Mouse (Mus musculus) heart, postnatal 0 days (tissue): Measurements from ENCODE around the gene Sars. TPM values are rescaled to one million over a fixed set of nuclear protein-coding genes. Genes with fewer than 3 reads are reported as not detected.
A peak's percentile ranks its signal among the peaks of the same experiment; 100 is the strongest.

Source experiments
- ATAC-seq: fragments of 200-750 bp; cut with Nextera tagmentation; 2 replicates; pipeline ENCODE4 v1.8.0; 2017; ENCODE audit warnings: low read depth, moderate number of reproducible peaks, moderate library complexity; ENCODE audit not compliant: insufficient read depth
- DNase-seq: peaks from one replicate; pipeline ENCODE4 v3.0.0-alpha.2; 2016; ENCODE audit warnings: low spot score
- H3K27ac ChIP-seq: fragments of 300-500 bp; sonication (generic); 2 replicates; pipeline ENCODE4 v1.5.1; 2014; ENCODE audit warnings: low read depth, mild to moderate bottlenecking
- H3K27me3 ChIP-seq: fragments of 300-500 bp; sonication (generic); 2 replicates; pipeline ENCODE4 v1.6.1; 2014; ENCODE audit warnings: low read length, mixed read lengths; ENCODE audit not compliant: control insufficient read depth, insufficient read depth
- H3K36me3 ChIP-seq: fragments of 300-500 bp; sonication (generic); replicated peaks from 2 replicates; pipeline ENCODE4 v1.6.1; 2014; ENCODE audit warnings: low read length, mixed read lengths; ENCODE audit not compliant: control insufficient read depth, insufficient read depth
- H3K4me1 ChIP-seq: fragments of 300-500 bp; sonication (generic); 2 replicates; pipeline ENCODE4 v1.6.1; 2014; ENCODE audit warnings: antibody characterized with exemption; ENCODE audit not compliant: control insufficient read depth, insufficient read depth
- H3K4me2 ChIP-seq: fragments of 300-500 bp; sonication (generic); 2 replicates; pipeline ENCODE4 v1.6.1; 2014; ENCODE audit warnings: low read depth, mild to moderate bottlenecking, low read length, moderate library complexity
- H3K4me3 ChIP-seq: fragments of 300-500 bp; sonication (generic); 2 replicates; pipeline ENCODE4 v1.5.1; 2014; ENCODE audit warnings: low read depth, low read length
- H3K9ac ChIP-seq: fragments of 300-500 bp; sonication (generic); replicated peaks from 2 replicates; pipeline ENCODE4 v1.6.1; 2014; ENCODE audit warnings: low read depth, low read length, mixed read lengths
- H3K9me3 ChIP-seq: fragments of 300-500 bp; sonication (generic); replicated peaks from 2 replicates; pipeline ENCODE4 v1.6.1; 2016; ENCODE audit warnings: low read length; ENCODE audit not compliant: control insufficient read depth
- CTCF ChIP-seq: IDR thresholded peaks from 2 replicates; pipeline ENCODE4 v1.5.1; 2016; ENCODE audit warnings: antibody characterized with exemption, control low read depth, low read depth
- EP300 ChIP-seq: IDR thresholded peaks from 2 replicates; pipeline ENCODE4 v1.6.1; 2016; ENCODE audit warnings: antibody characterized with exemption, low read depth
- WGBS: fragments of 180-500 bp; shearing (Covaris S2); extraction: QIAGEN DNeasy Blood & Tissue Kit; methylation state at CpG from one replicate; pipeline ENCODE4 v1.1.7; 2014; 5-methylcytosine and 5-hydroxymethylcytosine counted together
- polyA plus RNA-seq: library from polyadenylated mRNA; unstranded; fragments of >200 nt; fragmentation: Nextera tagmentation; extraction: Ambion mirVana; gene quantifications from 2 replicates; pipeline ENCODE4 v1.2.1, GENCODE M21; 2015
- total RNA-seq: library from RNA; depleted of rRNA; stranded (reverse); fragments of >200 nt; gene quantifications from 2 replicates; pipeline ENCODE4 v1.2.3, GENCODE M21; 2014; ENCODE audit warnings: low replicate concordance

Gene Sars
- total and polyA plus RNA-seq, 2 experiments from 2014 or later, result 40.3 to 77.7 TPM

DNA sequence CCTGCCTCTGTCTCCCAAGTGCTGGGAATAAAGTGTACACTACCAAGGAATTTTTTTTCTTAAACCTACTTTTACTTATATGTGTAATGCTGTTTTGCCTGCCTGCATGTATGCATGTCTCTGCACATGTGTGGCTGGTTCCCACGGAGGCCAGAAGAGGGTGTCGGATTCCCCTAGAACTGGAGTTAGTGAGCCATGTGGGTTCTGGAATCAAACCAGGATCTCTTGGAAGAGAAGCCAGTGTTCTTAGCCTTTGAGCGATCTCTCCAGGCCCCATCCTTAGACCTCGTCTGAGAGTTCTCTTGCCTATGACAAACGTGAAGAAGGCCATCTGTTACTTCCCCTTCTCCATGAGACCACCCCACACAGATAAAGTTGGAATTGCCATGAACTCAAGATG is 30.5 kb upstream of the Sars start:
- no peaks in the 10 kb centered on the region for H3K36me3 ChIP-seq
- H3K9me3 ChIP-seq, result no peaks in the 10 kb centered on the region
- no peak overlapping the region for H3K27ac ChIP-seq
- H3K9ac ChIP-seq, result no peak overlapping the region
- no peak overlapping the region for H3K4me2 ChIP-seq
- no peaks in the 10 kb centered on the region for H3K27me3 ChIP-seq
- H3K4me3 ChIP-seq, result no peak overlapping the region
- 69% methylated on average over 5 of the region's 5 CpGs for WGBS
- no peaks in the 10 kb centered on the region for H3K4me1 ChIP-seq
- DNase-seq (no peak), ATAC-seq (no peak)
- no peak for TF ChIP-seq CTCF
- no peak for TF ChIP-seq EP300

DNA sequence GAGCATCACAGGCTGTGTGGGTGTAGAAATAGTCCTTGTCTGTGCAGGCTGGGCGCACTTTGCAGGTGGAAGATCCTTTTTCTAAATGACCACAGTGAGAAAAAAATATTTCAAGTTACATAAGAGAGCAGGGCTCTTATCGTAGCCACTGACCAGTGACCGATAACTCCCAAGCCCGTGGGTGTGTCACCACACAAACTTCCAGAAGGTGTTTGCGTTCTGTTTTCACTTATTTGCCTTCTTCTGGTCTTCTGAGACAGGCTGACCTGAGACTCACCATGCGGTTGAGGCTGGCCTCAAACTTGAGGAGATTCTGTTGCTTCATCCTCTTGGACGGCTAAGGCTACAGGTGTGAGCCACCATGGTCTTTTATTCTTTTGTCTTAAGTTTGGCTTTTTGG is 30.0 kb upstream of the Sars start:
- Histone ChIP-seq H3K4me1 (no peaks in the 10 kb centered on the region), H3K27ac (no peak overlapping the region), H3K9ac (no peak overlapping the region), H3K4me3 (no peak overlapping the region), H3K27me3 (no peaks in the 10 kb centered on the region), H3K9me3 (no peaks in the 10 kb centered on the region), H3K36me3 (no peaks in the 10 kb centered on the region), H3K4me2 (no peak overlapping the region)
- no peak for ATAC-seq
- DNase-seq, result no peak
- WGBS, result 83% methylated on average over 7 of the region's 7 CpGs
- TF ChIP-seq CTCF, result no peak

DNA sequence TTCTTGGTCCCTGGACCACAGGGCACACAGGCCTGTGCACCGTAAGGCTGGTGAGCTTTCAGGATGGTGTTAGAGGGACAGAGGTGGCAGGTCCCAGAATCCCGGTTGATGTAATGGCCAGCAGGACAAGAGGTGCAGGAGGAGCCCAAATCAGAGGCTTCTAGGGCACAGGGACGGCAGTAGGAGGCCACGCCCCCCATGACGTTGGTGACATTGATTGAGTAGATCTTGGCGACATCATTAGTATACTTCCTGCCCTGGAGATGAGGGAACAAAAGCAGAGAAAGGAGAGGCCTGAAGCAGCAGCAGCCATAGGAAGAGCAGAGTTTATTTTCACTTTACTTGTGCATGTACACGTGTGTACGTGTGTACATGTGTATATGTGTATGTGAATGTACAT is 22.8 kb upstream of the Sars start:
- H3K9me3 ChIP-seq, result no peaks in the 10 kb centered on the region
- no peaks in the 10 kb centered on the region for H3K4me1 ChIP-seq
- TF ChIP-seq CTCF (no peak), EP300 (no peak)
- H3K9ac ChIP-seq, result no peak overlapping the region
- no peak overlapping the region for H3K4me2 ChIP-seq
- H3K27ac ChIP-seq, result no peak overlapping the region
- H3K27me3 ChIP-seq, result no peaks in the 10 kb centered on the region
- WGBS, result 55% methylated on average over 8 of the region's 8 CpGs
- no peak overlapping the region for H3K4me3 ChIP-seq
- ATAC-seq, result no peak
- H3K36me3 ChIP-seq, result no peaks in the 10 kb centered on the region
- no peak for DNase-seq

- no peak for ATAC-seq
- H3K4me2 ChIP-seq, result no peak overlapping the region
- H3K36me3 ChIP-seq, result no peaks in the 10 kb centered on the region
- no peaks in the 10 kb centered on the region for H3K4me1 ChIP-seq
- no peak overlapping the region for H3K9ac ChIP-seq
- H3K27me3 ChIP-seq, result no peaks in the 10 kb centered on the region
- H3K9me3 ChIP-seq, result no peaks in the 10 kb centered on the region
- H3K4me3 ChIP-seq, result no peak overlapping the region
- TF ChIP-seq CTCF (peak; percentile 39), EP300 (no peak)
- no peak overlapping the region for H3K27ac ChIP-seq
- no peak for DNase-seq
- 78% methylated on average over 6 of the region's 6 CpGs for WGBS
Measured at GRCm38 (mm10) chr3:108466425-108466824, 21.4 kb upstream of the Sars start.

DNA sequence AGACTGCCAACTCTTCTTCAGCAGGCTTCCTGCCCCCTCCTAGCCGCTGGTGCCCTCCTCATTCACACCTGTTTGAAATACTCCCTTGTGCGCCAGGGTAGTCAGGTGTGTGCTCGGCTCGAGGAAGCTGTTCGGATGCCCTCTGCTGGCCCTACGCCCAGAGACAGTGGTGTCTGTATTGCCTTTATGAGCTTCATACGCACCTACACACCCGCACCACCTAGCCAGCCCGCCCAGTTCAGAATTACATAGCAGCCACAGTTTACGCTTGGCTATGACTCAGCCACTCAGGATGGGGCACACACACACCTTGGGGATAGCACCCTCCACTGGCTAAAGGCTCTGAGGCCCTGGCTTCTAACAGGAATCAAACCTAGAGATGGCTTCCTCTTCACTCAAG is 13.9 kb upstream of the Sars start:
- H3K9me3 ChIP-seq, result no peaks in the 10 kb centered on the region
- no peaks in the 10 kb centered on the region for H3K27me3 ChIP-seq
- no peaks in the 10 kb centered on the region for H3K36me3 ChIP-seq
- DNase-seq (no peak), ATAC-seq (peak; percentile 41; the same call in 1 of the 2 replicates)
- H3K4me2 ChIP-seq, result peak overlapping the region; percentile 39; the same call in 1 of the 2 replicates
- H3K9ac ChIP-seq, result no peak overlapping the region
- no peak overlapping the region for H3K4me3 ChIP-seq
- H3K27ac ChIP-seq, result no peak overlapping the region
- 27% methylated on average over 10 of the region's 10 CpGs for WGBS
- no peaks in the 10 kb centered on the region for H3K4me1 ChIP-seq
- TF ChIP-seq EP300, result no peak

- DNase-seq (no peak), ATAC-seq (no peak)
- H3K4me1 ChIP-seq, result no peaks in the 10 kb centered on the region
- H3K36me3 ChIP-seq, result no peaks in the 10 kb centered on the region
- H3K4me2 ChIP-seq, result peak overlapping the region; percentile 39
- no peaks in the 10 kb centered on the region for H3K27me3 ChIP-seq
- H3K9me3 ChIP-seq, result no peaks in the 10 kb centered on the region
- H3K4me3 ChIP-seq, result no peak overlapping the region
- H3K27ac ChIP-seq, result no peak overlapping the region
- TF ChIP-seq CTCF (no peak), EP300 (no peak)
- no peak overlapping the region for H3K9ac ChIP-seq
- 37% methylated on average over 14 of the region's 14 CpGs for WGBS
Measured at GRCm38 (mm10) chr3:108458380-108458779, 13.4 kb upstream of the Sars start.
